Mouse (Mus musculus) lung, postnatal 10 days (tissue): ENCODE measurements at regions not wholly inside any gene's neighbourhood (a gene's known extent, or its start where the extent isn't known, plus 50 kb on each side); places are given as distances from the start of the nearest gene placed in this dataset.

Experiments used
- DNase-seq: peaks from one replicate; pipeline ENCODE4 v3.0.0; 2021

DNA sequence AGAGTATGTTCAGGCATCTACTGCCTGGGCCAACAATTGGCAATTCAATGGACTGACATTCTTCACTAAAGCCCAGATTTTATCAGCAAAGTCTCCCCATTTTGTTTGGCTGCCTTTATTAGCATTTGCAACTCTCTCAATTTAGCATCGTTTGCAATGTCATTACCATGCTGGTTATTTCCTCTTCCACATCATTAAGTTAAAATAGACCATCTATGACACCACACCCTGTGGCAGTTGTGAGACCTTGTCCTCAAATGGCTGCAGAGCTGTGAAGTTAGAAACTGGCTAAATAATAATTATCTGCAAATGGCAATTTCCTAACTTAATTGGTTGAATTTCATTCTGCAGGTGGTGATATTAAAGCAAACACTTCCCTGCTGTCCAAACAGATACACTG, 381.8 kb downstream of the H2al1n start:
- DNase-seq: peak; percentile 2

DNA sequence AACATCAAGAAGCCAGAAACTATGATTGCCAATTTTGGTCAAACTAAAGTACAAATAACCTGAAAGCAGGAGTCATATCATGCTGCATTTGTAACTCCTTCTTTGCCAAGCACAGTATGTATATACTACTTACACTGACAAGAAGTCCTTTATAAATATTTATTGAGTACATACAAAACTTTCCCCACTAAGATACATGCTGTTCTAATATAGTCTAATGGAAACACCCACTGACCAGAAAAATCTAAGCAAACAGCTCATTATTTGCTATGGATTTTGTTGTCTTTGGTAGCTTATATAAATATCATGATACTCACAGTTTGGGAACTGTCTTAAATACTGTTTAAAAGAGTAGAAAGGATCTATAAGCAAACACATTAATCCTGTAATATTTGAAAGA, 385.9 kb downstream of the H2al1n start:
- no peak for DNase-seq

DNA sequence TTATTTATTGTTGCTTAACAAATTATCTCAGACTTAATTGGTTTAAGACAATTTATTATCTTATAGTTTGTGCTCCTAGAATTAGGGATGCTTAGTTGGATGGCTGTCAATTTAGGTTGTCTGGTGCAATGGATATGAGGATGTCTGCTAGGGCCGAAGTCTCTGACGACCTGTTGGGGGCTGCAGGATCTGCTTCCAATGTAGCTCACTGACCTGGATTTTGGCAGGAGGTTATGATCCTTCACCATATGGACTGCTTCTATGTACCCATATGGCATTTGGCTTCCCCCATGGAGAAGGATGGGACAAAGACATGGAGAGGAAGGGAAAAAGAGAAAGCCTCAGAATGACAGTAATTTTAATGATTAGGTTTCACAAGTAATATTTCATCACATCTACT, 391.0 kb downstream of the H2al1n start:
- no peak for DNase-seq

DNA sequence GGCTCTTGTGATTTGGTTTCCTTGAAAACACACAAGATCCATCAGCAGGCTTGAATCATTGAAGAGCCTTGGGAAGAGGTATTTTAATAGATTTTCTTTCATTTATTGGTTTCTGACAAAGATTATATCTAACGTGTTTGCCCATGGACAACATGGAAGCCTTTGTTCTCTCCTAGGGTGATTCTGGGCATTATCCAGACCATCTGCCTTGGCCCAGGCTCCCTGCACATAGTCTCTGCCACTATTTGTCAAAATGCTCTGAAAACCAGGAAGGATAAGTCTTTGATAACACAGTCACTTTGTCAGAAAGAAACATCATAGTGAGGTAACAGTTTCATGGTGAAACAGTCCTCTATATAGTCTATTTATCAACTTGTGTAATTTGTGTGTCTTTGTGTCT, 398.2 kb downstream of the H2al1n start:
- DNase-seq: no peak

DNA sequence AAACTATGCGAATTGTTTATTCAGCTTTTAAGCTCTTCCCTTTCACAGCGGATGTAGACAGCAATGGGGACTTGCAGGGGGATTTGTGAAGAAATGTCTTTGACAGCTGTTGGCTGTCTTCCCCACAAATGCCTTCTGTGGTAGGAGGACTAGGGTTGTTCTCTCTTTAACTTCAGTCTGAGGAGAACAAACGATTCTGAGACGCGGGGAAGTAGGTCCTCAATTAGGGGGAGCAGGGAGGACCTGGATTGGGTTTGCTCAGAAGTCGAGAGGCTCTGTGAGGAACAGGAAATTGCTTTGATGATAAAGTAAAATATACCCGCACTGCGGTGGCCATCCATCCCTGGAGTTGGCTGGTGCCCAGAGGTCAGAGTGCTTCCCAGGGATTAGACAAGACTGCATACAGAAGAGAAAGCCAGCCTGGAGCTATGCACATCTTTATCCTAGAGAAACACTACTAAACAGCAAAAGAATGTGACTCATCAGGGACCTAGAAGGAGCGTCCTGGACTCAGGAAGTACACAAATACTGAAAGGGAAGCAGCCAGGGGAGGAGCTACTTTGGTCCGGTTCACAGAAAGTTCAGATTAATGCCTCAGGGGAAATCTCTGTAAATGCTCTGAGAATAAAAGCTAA, 417.4 kb downstream of the H2al1n start:
- DNase-seq: peak; percentile 55

DNA sequence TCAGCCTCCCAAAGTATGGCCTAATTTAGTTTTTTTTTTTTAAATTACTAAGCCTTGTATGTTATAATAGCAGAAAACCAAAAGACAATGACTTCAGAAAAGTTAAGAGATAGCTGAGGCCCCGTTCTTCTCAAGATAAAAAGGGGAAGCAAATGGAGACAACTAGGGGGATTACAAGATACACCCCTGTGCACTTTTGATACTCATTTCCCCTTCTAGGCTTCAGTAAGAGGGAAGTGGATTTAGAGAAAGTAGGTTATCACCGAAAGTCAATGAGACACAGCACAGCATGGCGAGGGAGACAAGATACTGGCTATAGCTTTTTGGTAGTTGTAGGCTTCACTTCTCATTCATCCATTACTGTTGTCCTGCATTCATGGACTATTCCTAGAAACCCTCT, 428.4 kb downstream of the H2al1n start:
- no peak for DNase-seq

DNA sequence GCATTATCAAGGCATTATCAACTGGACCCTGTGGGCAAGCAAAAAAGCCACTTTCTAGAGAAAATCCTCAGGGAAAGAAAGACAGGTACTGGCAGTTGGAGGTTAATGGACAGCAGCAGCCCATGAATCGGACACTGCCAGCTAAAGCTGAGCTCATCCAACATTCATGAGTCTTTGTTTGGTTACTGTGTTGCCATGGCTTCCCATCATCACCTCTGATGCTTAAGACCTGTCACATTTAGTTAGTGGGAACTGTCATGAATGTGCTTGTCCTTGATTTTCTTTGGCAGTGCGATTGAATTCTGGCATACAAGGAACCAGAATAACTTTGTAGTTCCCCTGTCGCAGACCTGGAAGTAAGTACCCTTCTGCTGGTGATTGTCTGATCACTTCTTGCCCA, 453.9 kb downstream of the H2al1n start:
- peak; percentile 3 for DNase-seq

DNA sequence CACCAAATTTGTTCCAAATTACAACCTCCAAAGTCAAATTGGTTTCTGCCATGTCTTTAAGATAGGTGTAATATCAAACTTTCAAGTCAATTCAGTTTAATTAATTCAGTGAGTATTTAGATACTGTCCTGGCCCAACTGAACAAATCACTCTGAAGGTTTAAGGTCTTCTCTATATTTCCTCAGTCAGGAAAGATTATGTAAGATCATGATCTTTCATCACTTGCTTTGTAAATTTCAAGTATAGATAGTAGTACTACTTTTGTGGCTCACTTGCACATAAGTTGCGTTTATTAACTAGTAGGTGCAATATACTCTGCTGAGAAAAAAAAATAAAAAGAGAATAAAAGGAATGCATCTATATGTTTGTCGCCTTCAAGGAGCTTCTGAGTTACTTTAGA, 485.4 kb downstream of the H2al1n start:
- no peak for DNase-seq

DNA sequence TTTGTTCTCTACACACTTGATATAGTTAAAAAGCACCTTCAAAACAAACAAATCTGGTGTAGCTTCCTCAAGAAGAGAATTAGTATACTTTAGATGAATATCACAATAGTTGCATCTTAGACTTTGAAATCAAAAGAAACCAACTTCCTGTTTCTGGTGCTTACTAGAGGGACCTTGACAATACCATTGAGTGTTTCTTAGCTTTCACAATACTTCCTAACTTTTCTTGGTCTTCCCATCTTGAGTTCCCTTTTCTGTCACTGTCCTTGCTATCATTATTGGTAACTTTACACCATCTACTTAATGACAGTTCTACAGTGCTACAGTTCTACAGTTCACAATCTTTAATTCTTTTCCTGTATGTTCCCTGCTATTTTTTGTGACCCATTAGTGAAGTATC, 528.1 kb downstream of the H2al1n start:
- DNase-seq: no peak
